Mouse (Mus musculus): Measurements from ENCODE around the gene Dst.

DNA sequence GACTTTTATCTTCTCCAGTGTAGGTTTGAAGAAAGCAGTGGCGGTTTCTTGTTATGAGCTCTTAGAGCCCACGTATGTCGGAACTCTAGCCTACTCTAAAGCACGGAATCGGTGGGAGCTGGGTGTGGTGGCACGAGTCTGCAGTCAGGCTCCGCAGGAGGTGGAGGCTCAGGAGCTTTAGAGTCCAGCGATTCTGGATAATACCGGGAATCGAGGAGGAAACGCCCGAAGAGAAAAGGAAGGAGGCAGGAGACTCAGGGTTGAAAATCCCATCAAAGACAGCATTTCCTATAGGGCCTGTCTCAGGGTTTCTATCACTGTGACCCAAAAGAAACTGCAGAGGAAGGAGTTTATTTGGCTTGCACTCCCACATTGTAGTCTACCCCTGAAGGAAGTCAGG lies 151.2 kb downstream of the Dst start:
- TF ChIP-seq POLR2A (IDR thresholded peaks at IDR 0.05; ENCODE audit: insufficient read depth, low read depth, low read length) (no peak), CTCF (IDR thresholded peaks at IDR 0.05) (no peak)
